Mouse (Mus musculus): ENCODE results near the gene Cit.

GRCm38 (mm10) chr5:115971236-115971635 is 126.2 kb downstream of the Cit start:
- TF ChIP-seq CTCF (IDR thresholded peaks at IDR 0.05) (no peak), EP300 (IDR thresholded peaks at IDR 0.05) (peak; percentile 75)
